Mouse (Mus musculus): ENCODE data around the gene Ereg. TPM values are rescaled to one million over a fixed set of nuclear protein-coding genes. Genes with fewer than 3 reads are reported as not detected.
A peak's percentile ranks its signal among the peaks of the same experiment; 100 is the strongest.

Ereg gene
- total RNA-seq (2014; rRNA removed) (not detected in 2 replicates), polyA plus RNA-seq (2015; fragmentation: Nextera tagmentation; extraction: Ambion mirVana) (not detected in 2 replicates)

DNA sequence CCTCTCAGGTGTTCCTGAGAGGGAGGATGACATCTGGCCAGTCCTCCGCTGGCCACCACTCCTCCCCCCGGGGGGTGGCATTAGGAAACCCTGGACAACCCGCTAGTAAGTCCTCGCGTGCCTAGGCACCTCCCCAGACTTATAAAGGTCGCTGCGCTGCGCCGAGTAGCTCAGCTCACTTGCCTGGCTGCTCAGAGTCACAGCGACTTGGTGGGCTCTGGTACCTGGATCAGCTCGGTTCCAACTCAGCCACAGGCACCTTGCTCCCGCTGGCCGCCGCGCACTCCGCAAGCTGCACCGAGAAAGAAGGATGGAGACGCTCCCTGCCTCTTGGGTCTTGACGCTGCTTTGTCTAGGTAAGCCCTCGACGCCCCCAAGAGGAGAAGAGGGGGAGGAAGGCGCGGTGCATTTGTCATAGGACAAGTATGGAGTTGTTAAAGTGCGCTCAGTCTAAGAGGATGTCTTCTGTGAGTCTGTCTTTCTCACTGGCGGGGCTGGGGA is at the start of gene Ereg:
Gene Ereg, plus strand, starts transcription at position 173 of the 501 bp plus-strand sequence.
- peaks cover 8% of the 10 kb centered on the region; the same call in 1 of the 2 replicates for H3K27me3 ChIP-seq (ENCODE audit: insufficient read depth, low read length)
- no peak for ATAC-seq (ENCODE audit: low FRiP score)
- peaks cover 7% of the 10 kb centered on the region; the same call in 1 of the 2 replicates for H3K4me1 ChIP-seq (ENCODE audit: insufficient read depth, low read length)
- no peaks in the 10 kb centered on the region for H3K36me3 ChIP-seq (ENCODE audit: insufficient read depth, low read length)
- WGBS, result under 1% methylated on average over 25 of the region's 25 CpGs
- DNase-seq (ENCODE audit: low spot score), result peak; percentile 9
- peak within 1 kb of the TSS; percentile 29 for H3K4me3 ChIP-seq (ENCODE audit: low read depth, low read length)
- H3K9me3 ChIP-seq (ENCODE audit: low read length), result no peaks in the 10 kb centered on the region
- no peak for TF ChIP-seq CTCF (IDR thresholded peaks at IDR 0.05)
- no peak within 1 kb of the TSS for H3K27ac ChIP-seq (ENCODE audit: low read depth, low read length)
- H3K4me2 ChIP-seq (ENCODE audit: low read depth, low read length, poor library complexity, severe bottlenecking), result peak within 1 kb of the TSS; percentile 51
- no peak within 1 kb of the TSS for H3K9ac ChIP-seq (replicated peaks; ENCODE audit: low read length, poor library complexity, severe bottlenecking)

DNA sequence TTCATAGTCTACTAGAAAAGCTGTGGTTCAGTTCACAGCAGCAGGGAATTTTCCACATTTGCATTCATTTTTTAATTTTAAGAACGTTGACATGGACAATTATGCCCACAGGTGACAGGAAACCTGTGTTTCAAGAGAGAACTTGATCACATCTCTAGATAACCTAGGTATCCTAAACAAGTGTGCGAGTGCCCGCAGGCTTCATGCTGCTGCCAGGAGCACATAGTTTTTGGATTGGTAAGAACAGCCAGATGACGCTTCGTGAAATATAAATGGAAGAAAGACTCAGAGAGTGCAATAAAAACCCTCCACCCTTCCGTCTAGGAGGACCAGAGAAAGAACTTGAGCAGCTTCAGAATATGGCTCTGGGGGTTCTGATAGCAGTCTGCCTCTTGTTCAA is 47.3 kb upstream of the Ereg start, which contains the start of gene Epgn:
Gene Epgn, plus strand, starts transcription at position 301 of the 400 bp plus-strand sequence.
- TF ChIP-seq CTCF (IDR thresholded peaks at IDR 0.05), result no peak
- DNase-seq (ENCODE audit: low spot score) (no peak), ATAC-seq (ENCODE audit: low FRiP score) (no peak)
- H3K4me2 ChIP-seq (ENCODE audit: low read depth, low read length, poor library complexity, severe bottlenecking), result no peak within 1 kb of the TSS
- no peak within 1 kb of the TSS for H3K9ac ChIP-seq (replicated peaks; ENCODE audit: low read length, poor library complexity, severe bottlenecking)
- no peaks in the 10 kb centered on the region for H3K27me3 ChIP-seq (ENCODE audit: insufficient read depth, low read length)
- no peaks in the 10 kb centered on the region for H3K36me3 ChIP-seq (ENCODE audit: insufficient read depth, low read length)
- no peaks in the 10 kb centered on the region for H3K9me3 ChIP-seq (ENCODE audit: low read length)
- H3K27ac ChIP-seq (ENCODE audit: low read depth, low read length), result no peak within 1 kb of the TSS
- H3K4me3 ChIP-seq (ENCODE audit: low read depth, low read length), result no peak within 1 kb of the TSS
- WGBS, result 89% methylated on average over 6 of the region's 6 CpGs
- no peaks in the 10 kb centered on the region for H3K4me1 ChIP-seq (ENCODE audit: insufficient read depth, low read length)

DNA sequence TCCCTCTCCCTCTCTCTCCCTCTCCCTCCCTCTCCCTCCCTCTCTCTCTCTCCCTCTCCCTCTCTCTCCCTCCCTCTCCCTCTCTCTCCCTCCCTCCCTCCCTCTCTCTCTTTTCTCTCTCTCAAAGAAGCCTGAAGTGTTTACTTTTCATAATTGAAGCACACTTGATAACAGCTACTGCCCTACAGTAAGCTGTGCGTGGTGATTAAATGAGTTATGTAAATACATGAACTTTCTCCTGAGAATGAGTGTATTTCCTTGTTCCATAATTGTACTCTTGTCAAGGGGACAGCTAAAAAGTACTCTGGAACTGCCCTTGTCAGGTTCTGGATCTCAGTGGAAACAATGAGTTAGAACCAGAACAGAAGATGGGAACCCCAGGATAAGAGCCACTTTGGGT is 46.6 kb upstream of the Ereg start:
- Histone ChIP-seq H3K27me3 (ENCODE audit: insufficient read depth, low read length) (no peaks in the 10 kb centered on the region), H3K36me3 (ENCODE audit: insufficient read depth, low read length) (no peaks in the 10 kb centered on the region), H3K9ac (replicated peaks; ENCODE audit: low read length, poor library complexity, severe bottlenecking) (no peak overlapping the region), H3K9me3 (ENCODE audit: low read length) (no peaks in the 10 kb centered on the region), H3K4me2 (ENCODE audit: low read depth, low read length, poor library complexity, severe bottlenecking) (no peak overlapping the region), H3K4me1 (ENCODE audit: insufficient read depth, low read length) (no peaks in the 10 kb centered on the region), H3K27ac (ENCODE audit: low read depth, low read length) (no peak overlapping the region), H3K4me3 (ENCODE audit: low read depth, low read length) (no peak overlapping the region)
- ATAC-seq (ENCODE audit: low FRiP score) (no peak), DNase-seq (ENCODE audit: low spot score) (no peak)
- no peak for TF ChIP-seq CTCF (IDR thresholded peaks at IDR 0.05)
- WGBS, result 86% methylated on average over 1 of the region's 1 CpGs

DNA sequence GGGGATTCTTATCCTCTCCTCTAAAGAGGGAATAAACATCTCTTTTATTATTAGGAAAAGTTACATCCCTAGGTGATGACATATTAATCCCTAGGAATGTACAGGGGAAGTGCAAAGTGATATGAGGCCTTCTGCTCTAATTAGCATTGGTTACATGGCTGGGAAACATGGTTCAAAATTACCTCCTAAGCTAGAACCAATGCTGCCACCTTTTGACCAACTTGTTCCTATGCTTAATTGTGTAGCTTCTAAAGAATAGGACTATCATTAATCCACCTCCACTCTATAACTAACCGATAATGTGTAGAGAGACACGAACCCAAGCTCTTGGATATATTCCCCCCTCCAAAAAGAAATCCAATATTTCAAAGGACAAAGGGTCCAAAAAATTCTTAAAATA is 43.8 kb upstream of the Ereg start:
- Histone ChIP-seq H3K27ac (ENCODE audit: low read depth, low read length) (no peak overlapping the region), H3K4me2 (ENCODE audit: low read depth, low read length, poor library complexity, severe bottlenecking) (no peak overlapping the region), H3K4me3 (ENCODE audit: low read depth, low read length) (no peak overlapping the region), H3K9me3 (ENCODE audit: low read length) (no peaks in the 10 kb centered on the region), H3K36me3 (ENCODE audit: insufficient read depth, low read length) (no peaks in the 10 kb centered on the region), H3K4me1 (ENCODE audit: insufficient read depth, low read length) (no peaks in the 10 kb centered on the region), H3K27me3 (ENCODE audit: insufficient read depth, low read length) (no peaks in the 10 kb centered on the region), H3K9ac (replicated peaks; ENCODE audit: low read length, poor library complexity, severe bottlenecking) (no peak overlapping the region)
- WGBS, result 93% methylated on average over 2 of the region's 2 CpGs
- DNase-seq (ENCODE audit: low spot score), result no peak
- ATAC-seq (ENCODE audit: low FRiP score), result no peak
- TF ChIP-seq CTCF (IDR thresholded peaks at IDR 0.05), result no peak

DNA sequence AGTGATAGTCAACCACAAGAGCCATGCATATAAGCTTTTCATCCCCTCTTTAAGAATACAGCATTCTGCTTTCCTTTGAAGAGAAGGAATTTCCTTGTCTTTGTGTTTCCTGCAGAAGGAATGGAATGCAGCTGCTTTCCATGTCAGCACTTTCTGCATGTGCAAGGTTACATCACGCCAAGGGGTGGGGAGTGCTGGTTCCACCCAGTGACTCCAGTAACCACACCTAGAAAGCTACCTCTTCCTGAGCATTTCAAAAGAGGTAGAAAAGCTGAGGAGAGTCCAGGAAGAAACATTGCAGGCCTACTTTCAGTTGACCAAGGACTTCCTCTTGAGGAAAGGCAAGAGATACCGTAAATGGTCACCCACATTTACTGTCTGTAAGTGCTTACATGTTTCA is 39.1 kb upstream of the Ereg start:
- Histone ChIP-seq H3K4me1 (ENCODE audit: insufficient read depth, low read length) (no peaks in the 10 kb centered on the region), H3K9ac (replicated peaks; ENCODE audit: low read length, poor library complexity, severe bottlenecking) (no peak overlapping the region), H3K27ac (ENCODE audit: low read depth, low read length) (no peak overlapping the region), H3K36me3 (ENCODE audit: insufficient read depth, low read length) (no peaks in the 10 kb centered on the region), H3K27me3 (ENCODE audit: insufficient read depth, low read length) (no peaks in the 10 kb centered on the region), H3K9me3 (ENCODE audit: low read length) (no peaks in the 10 kb centered on the region), H3K4me3 (ENCODE audit: low read depth, low read length) (no peak overlapping the region), H3K4me2 (ENCODE audit: low read depth, low read length, poor library complexity, severe bottlenecking) (no peak overlapping the region)
- DNase-seq (ENCODE audit: low spot score) (no peak), ATAC-seq (ENCODE audit: low FRiP score) (no peak)
- 89% methylated on average over 2 of the region's 2 CpGs for WGBS
- TF ChIP-seq CTCF (IDR thresholded peaks at IDR 0.05), result no peak

DNA sequence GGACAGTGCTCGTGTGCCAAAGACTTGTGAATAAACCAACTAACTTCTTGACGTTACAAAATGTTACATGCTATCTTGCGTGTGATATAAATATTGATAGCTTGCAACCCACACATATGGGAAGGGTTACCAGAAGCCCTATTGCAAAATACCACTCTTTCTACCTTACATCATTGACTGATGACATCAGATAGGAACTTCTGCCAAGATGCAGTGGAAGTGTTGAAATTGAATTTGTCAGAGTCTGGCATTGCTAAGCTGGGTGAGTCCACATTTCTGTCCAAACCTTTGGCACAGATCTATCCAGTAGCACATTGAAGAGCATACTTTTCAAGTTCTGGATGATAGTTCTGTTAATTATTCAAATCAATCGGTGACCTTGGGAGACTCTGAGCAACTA is 37.8 kb upstream of the Ereg start:
- 96% methylated on average over 4 of the region's 4 CpGs for WGBS

More for the DNA sequence above, 37.8 kb upstream of the Ereg start:
- no peaks in the 10 kb centered on the region for H3K27me3 ChIP-seq (ENCODE audit: insufficient read depth, low read length)
- no peaks in the 10 kb centered on the region for H3K9me3 ChIP-seq (ENCODE audit: low read length)
- ATAC-seq (ENCODE audit: low FRiP score), result no peak
- DNase-seq (ENCODE audit: low spot score), result no peak
- H3K4me3 ChIP-seq (ENCODE audit: low read depth, low read length), result no peak overlapping the region
- H3K27ac ChIP-seq (ENCODE audit: low read depth, low read length), result no peak overlapping the region
- no peak overlapping the region for H3K4me2 ChIP-seq (ENCODE audit: low read depth, low read length, poor library complexity, severe bottlenecking)
- H3K36me3 ChIP-seq (ENCODE audit: insufficient read depth, low read length), result no peaks in the 10 kb centered on the region
- H3K9ac ChIP-seq (replicated peaks; ENCODE audit: low read length, poor library complexity, severe bottlenecking), result no peak overlapping the region
- no peaks in the 10 kb centered on the region for H3K4me1 ChIP-seq (ENCODE audit: insufficient read depth, low read length)
- TF ChIP-seq CTCF (IDR thresholded peaks at IDR 0.05), result no peak
